Mouse (Mus musculus) forelimb bud, embryonic 11.5 days (tissue): ENCODE measurements around the gene Ap5m1.

Experiments
- DNase-seq: peaks from one replicate; pipeline ENCODE4 v3.0.0-alpha.2; 2012; ENCODE audit warnings: low read depth, low spot score

Ap5m1 gene

GRCm38 (mm10) chr14:49127162-49127779 lies 61.4 kb downstream of the Ap5m1 start:
- DNase-seq, result no peak

GRCm38 (mm10) chr14:49128544-49129263 lies 62.8 kb downstream of the Ap5m1 start:
- no peak for DNase-seq

DNA sequence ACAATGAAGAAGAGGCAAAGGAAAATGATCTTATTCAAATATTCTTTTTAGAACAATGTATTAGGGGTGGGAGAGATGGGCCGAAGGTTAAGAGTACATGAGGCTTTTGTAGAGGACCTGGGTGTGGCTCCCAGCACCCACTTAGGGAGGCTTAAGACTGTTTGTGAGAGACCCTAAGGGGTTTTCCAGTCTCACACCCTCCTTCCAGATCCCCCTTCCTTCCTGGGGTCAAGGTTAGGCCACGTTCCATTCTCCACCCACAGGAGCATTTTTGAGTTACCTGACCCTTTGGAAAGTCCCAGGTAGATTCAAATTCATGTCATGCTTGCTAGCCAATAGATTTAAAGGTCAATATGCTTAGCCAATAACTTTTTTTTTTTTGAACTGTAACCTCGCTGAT lies 66.5 kb downstream of the Ap5m1 start:
- DNase-seq, result no peak

DNA sequence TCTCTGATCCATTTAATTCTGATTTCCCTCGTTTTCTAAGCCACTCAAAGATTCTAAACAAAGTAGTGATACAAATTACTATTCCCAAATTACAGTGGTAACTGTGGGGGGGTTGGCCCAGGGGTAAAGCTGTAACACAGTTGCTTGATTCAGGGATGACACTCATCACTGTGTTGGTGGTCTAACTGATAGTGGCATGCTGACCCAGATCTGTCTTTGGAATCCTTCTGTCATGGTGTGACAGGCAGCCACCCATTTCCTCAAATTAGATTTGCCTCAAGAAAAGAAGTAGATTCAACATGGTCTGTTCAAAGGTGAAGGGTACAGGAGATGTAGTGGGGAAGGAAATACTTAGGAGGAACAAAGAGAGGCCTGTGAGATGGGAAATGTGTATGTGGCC lies 72.3 kb downstream of the Ap5m1 start:
- no peak for DNase-seq

GRCm38 (mm10) chr14:49140756-49141155 lies 74.9 kb downstream of the Ap5m1 start:
- DNase-seq, result no peak
